Mouse (Mus musculus): Measurements from ENCODE around the gene Cygb. TPM values are rescaled to one million over a fixed set of nuclear protein-coding genes. Genes with fewer than 3 reads are reported as not detected.

The Cygb gene
- total and polyA plus RNA-seq, 3 experiments, result 2.2 to 8.7 TPM; not detected in 1

- TF ChIP-seq KAT2A (conservative IDR thresholded peaks at IDR 0.05; ENCODE audit: low read depth, low read length) (no peak), MAX (IDR thresholded peaks at IDR 0.05; ENCODE audit: low read length) (peak; percentile 80), SIN3A (IDR thresholded peaks at IDR 0.05; ENCODE audit: low read length) (peak; percentile 56), POLR2A (IDR thresholded peaks at IDR 0.05; ENCODE audit: control insufficient read depth in 1 of 2, insufficient read depth in 1 of 2, low read depth in 1 of 2, low read length in 2 of 2, poor library complexity in 1 of 2) (peak; percentile 59 to 60; a peak in 3 of 4 replicates), ZKSCAN1 (IDR thresholded peaks at IDR 0.05; ENCODE audit: low read depth, low read length) (no peak), CHD1 (IDR thresholded peaks at IDR 0.05; ENCODE audit: low read depth, low read length) (peak; percentile 76; the same call in 1 of the 2 replicates), E2F4 (IDR thresholded peaks at IDR 0.05; ENCODE audit: borderline replicate concordance, low read depth, low read length) (no peak), TBP (IDR thresholded peaks at IDR 0.05; ENCODE audit: low read depth, low read length) (0 out of 2 replicates have a peak, but pooled peaks have one; percentile 46), SMC3 (IDR thresholded peaks at IDR 0.05; ENCODE audit: low read depth, low read length) (no peak), TCF12 (IDR thresholded peaks at IDR 0.05; ENCODE audit: low read depth, low read length) (peak; percentile 50; the same call in 1 of the 2 replicates), POLR2AphosphoS2 (IDR thresholded peaks at IDR 0.05; ENCODE audit: low read length) (peak; percentile 57; the same call in 1 of the 2 replicates), MXI1 (IDR thresholded peaks at IDR 0.05; ENCODE audit: low read depth, low read length) (peak; percentile 65; the same call in 1 of the 2 replicates)
Observed at GRCm38 (mm10) chr11:116624131-116624832, 29.8 kb downstream of the Cygb start (continued).

- peak overlapping the region; percentile 2; the same call in 1 of the 2 replicates for H3K27ac ChIP-seq (ENCODE audit: control insufficient read depth, low read depth, low read length)
- peak overlapping the region; percentile 68 to 91 for H3K4me3 ChIP-seq (ENCODE audit: control insufficient read depth in 1 of 2, insufficient read depth in 1 of 2, low read depth in 2 of 2, low read length in 2 of 2)
- peak; percentile 69 for DNase-seq (ENCODE audit: low read depth, low spot score)
- peaks cover 22 to 64% of the 10 kb centered on the region in 2 experiments for H3K4me1 ChIP-seq (ENCODE audit: control insufficient read depth in 1 of 2, insufficient read depth in 2 of 2, low read length in 2 of 2)
- H3K9me3 ChIP-seq (replicated peaks; ENCODE audit: insufficient read depth, low read length), result no peaks in the 10 kb centered on the region
- H3K9ac ChIP-seq (ENCODE audit: control insufficient read depth, low read depth, low read length, poor library complexity, severe bottlenecking), result peak overlapping the region; percentile 70
- H3K27me3 ChIP-seq (ENCODE audit: control insufficient read depth in 1 of 2, insufficient read depth in 2 of 2, low read length in 2 of 2), result no peaks in the 10 kb centered on the region
- H3K36me3 ChIP-seq (ENCODE audit: control insufficient read depth in 1 of 2, insufficient read depth in 2 of 2, low read length in 2 of 2), result peaks cover 0 to 23% of the 10 kb centered on the region in 2 experiments; a peak in 2 of 4 replicates
- H3K79me2 ChIP-seq (ENCODE audit: control insufficient read depth, insufficient read depth, low read length, poor library complexity), result peaks cover 6% of the 10 kb centered on the region; the same call in 1 of the 2 replicates
- TF ChIP-seq MYC (IDR thresholded peaks at IDR 0.05; ENCODE audit: low read depth, low read length) (no peak), MAZ (IDR thresholded peaks at IDR 0.05; ENCODE audit: low read depth, low read length) (no peak), GABPA (IDR thresholded peaks at IDR 0.05; ENCODE audit: low read depth, low read length) (no peak), ZC3H11A (IDR thresholded peaks at IDR 0.05; ENCODE audit: low read depth, low read length) (no peak), MYB (IDR thresholded peaks at IDR 0.05; ENCODE audit: low read depth, low read length) (no peak), KAT2A (conservative IDR thresholded peaks at IDR 0.05; ENCODE audit: low read depth, low read length) (no peak), JUND (IDR thresholded peaks at IDR 0.05; ENCODE audit: low read depth, low read length) (no peak), TAL1 (IDR thresholded peaks at IDR 0.05; ENCODE audit: low read length) (no peak), MXI1 (IDR thresholded peaks at IDR 0.05; ENCODE audit: low read depth, low read length) (peak; percentile 48; the same call in 1 of the 2 replicates), BHLHE40 (IDR thresholded peaks at IDR 0.05; ENCODE audit: borderline replicate concordance, low read depth, low read length) (no peak), TCF12 (IDR thresholded peaks at IDR 0.05; ENCODE audit: low read depth, low read length) (no peak), POLR2A (IDR thresholded peaks at IDR 0.05; ENCODE audit: control insufficient read depth in 1 of 2, insufficient read depth in 1 of 2, low read depth in 1 of 2, low read length in 2 of 2, poor library complexity in 1 of 2) (no peak), ZMIZ1 (IDR thresholded peaks at IDR 0.05; ENCODE audit: low read depth, low read length) (no peak), HCFC1 (IDR thresholded peaks at IDR 0.05; ENCODE audit: low read depth, low read length) (no peak; the same call in 1 of the 2 replicates), RAD21 (IDR thresholded peaks at IDR 0.05; ENCODE audit: low read depth, low read length) (no peak), POLR2AphosphoS2 (IDR thresholded peaks at IDR 0.05; ENCODE audit: low read length) (no peak), SMC3 (IDR thresholded peaks at IDR 0.05; ENCODE audit: low read depth, low read length) (0 out of 2 replicates have a peak, but pooled peaks have one; percentile 23), UBTF (IDR thresholded peaks at IDR 0.05; ENCODE audit: borderline replicate concordance, insufficient read depth, low read depth, low read length) (no peak), MAFK (IDR thresholded peaks at IDR 0.05; ENCODE audit: borderline replicate concordance, low read depth, low read length) (no peak), POLR2AphosphoS5 (IDR thresholded peaks at IDR 0.05; ENCODE audit: borderline replicate concordance, low read depth, low read length) (no peak), ETS1 (IDR thresholded peaks at IDR 0.05; ENCODE audit: low read depth, low read length) (no peak), NRF1 (IDR thresholded peaks at IDR 0.05; ENCODE audit: insufficient read depth, low read depth, low read length, poor library complexity, severe bottlenecking) (no peak), TBP (IDR thresholded peaks at IDR 0.05; ENCODE audit: low read depth, low read length) (no peak), ZKSCAN1 (IDR thresholded peaks at IDR 0.05; ENCODE audit: low read depth, low read length) (no peak), CHD1 (IDR thresholded peaks at IDR 0.05; ENCODE audit: low read depth, low read length) (no peak), ZNF384 (IDR thresholded peaks at IDR 0.05; ENCODE audit: low read depth, low read length) (no peak)
Observed at GRCm38 (mm10) chr11:116623281-116624124, 30.6 kb downstream of the Cygb start.
